Mouse (Mus musculus) spleen, adult 2 months (tissue): ENCODE data around the gene Clec1b.

Experiments used
- CTCF ChIP-seq: fragments of 200-500 bp; IDR thresholded peaks from 2 replicates; pipeline ENCODE4 v1.5.1; 2011; ENCODE audit warnings: mild to moderate bottlenecking, inconsistent platforms; ENCODE audit not compliant: insufficient read depth, insufficient read length, insufficient replicate concordance; ENCODE audit errors: extremely low read depth
- POLR2A ChIP-seq: fragments of 200-500 bp; IDR thresholded peaks from 2 replicates; pipeline ENCODE4 v1.6.1; 2011; ENCODE audit warnings: low read depth, low read length, inconsistent platforms

DNA sequence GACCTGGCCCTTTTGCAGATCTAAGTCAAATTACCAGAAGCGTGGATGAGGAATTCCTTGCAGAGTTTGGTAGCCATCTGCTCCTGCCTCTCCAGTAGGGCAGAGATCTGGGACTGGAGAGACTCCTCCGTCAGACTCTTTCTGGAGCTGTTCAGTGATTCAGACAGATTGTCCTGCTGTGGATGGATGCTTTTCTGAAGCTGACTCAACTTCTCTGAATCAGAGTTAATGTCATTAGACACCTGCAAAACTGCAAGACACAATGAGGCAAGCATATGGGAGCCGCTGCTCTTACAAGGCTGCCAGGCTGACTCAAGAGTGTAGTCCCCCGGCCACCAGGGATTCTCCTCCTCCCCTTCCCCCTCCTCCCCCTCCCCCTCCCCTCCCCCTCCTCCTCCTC lies 16.6 kb upstream of the Clec1b start:
- no peak for TF ChIP-seq POLR2A
- no peak for TF ChIP-seq CTCF
